Mouse (Mus musculus) kidney, adult 2 months (tissue): ENCODE results near the gene Adamts2.

Source experiments
- CTCF ChIP-seq: fragments of 200-500 bp; conservative IDR thresholded peaks from 2 replicates; pipeline ENCODE4 v1.5.1; 2011; ENCODE audit warnings: low read depth, mild to moderate bottlenecking, control low read depth, low read length, moderate library complexity, mixed read lengths; ENCODE audit not compliant: insufficient read depth, insufficient read length
- POLR2A ChIP-seq: fragments of 200-500 bp; IDR thresholded peaks from one replicate; pipeline ENCODE4 v1.6.1; 2011; ENCODE audit warnings: low read depth, low read length, control low read depth

DNA sequence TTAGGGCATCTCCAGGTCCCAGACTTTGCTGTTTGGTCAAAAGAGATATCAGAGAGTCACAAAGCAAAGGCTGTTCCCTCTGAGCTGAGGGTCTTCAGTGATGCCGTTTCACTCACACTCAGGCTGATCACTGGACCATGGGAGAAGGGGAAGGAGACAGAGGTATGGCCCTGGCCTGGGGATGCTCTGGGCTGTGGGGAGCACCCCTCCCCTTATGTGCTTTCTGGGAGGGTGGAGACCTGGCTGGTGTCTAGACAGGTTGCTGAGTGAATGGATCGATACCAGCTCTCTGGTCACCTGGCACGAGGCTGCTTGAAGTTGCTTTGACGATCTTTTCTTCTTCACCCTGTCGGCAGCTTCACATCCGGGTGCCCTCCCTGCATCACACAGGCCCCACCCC, 113.2 kb downstream of the Adamts2 start:
- TF ChIP-seq CTCF (no peak), POLR2A (no peak)
